Mouse (Mus musculus) heart, adult 9 months (tissue): ENCODE measurements around the gene Rnf144a.

Experiments used
- DNase-seq, 2 experiments: peaks; one replicate each; pipeline ENCODE4 v3.0.0; 2022; ENCODE audit warnings: low spot score in 2 of 2

Rnf144a gene

DNA sequence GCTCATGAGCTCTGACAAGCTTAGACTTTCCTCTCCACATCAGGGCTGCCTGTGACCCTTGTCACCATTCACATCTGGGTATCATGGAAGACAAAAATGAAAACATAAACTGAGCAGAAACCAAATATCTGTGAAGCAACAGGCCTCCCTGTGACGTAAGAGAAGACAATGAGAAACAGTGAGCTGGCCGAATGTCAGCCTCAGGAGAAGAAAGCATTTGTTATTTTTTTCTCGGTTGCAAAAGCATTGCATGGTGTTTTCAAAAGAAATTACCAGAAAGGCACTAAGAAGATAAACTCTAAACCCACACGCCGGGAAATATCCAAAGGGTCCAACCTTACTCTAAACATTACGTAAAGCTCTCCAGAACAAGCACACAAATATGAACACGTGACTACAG, 41.3 kb downstream of the Rnf144a start:
- no peak for DNase-seq

DNA sequence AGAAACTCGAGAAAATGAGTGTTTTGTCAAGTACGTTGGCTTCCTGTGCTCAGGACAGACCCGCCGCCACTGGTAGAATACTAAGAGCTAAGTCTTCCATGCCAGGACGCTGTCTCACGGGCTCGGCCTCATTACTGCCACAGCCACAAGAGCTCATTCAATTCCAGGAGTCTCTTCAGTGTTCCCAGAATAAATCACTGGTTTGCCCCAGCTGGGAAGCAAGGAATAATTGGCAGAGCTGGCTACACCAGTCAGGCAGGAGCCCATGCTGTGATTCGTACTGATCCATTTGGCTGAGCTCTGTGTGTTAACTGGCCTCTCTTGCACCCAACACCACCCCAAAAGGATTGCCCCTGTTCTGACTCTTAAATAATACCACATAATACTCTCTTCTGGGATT, 45.0 kb downstream of the Rnf144a start:
- no peak for DNase-seq

DNA sequence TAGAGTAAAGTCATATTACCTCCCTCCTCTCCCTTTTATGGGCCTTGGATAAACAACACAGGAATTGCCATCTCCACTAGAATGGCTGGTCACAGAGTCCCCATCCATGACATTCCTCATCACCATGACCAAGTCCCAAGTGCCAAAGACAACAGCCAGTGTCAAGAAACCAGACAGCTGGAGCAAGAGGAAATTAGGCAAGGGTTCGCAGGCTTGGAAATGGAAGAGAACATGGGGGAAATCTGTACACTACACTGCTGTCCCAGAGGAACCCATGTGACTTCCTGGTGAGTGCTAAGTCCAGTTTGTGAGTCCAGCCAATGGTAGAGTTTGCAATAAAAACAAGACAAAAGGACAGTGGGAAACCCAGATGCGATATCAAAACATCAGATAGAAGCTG, 47.7 kb downstream of the Rnf144a start:
- peak; percentile 75 to 87 for DNase-seq

DNA sequence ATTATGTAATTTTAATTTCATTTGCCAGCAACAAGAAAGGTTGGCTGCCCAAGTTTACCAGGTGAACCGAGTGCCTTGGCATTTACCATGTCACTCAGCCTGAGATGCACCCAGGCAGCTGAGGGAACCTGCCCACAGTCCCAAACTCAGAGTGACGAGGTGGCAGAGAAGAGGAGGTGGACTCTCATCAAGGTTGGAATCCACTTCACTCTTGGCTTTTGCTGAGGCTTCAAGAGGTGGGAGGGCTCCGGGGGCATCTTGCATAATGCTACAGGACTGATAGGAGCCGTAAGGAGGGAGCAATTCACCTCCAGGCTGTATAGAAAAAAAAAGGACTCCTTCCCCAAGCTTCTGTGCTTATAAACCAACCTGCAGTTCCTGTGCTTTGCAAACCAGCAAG, 48.7 kb downstream of the Rnf144a start:
- DNase-seq: no peak

DNA sequence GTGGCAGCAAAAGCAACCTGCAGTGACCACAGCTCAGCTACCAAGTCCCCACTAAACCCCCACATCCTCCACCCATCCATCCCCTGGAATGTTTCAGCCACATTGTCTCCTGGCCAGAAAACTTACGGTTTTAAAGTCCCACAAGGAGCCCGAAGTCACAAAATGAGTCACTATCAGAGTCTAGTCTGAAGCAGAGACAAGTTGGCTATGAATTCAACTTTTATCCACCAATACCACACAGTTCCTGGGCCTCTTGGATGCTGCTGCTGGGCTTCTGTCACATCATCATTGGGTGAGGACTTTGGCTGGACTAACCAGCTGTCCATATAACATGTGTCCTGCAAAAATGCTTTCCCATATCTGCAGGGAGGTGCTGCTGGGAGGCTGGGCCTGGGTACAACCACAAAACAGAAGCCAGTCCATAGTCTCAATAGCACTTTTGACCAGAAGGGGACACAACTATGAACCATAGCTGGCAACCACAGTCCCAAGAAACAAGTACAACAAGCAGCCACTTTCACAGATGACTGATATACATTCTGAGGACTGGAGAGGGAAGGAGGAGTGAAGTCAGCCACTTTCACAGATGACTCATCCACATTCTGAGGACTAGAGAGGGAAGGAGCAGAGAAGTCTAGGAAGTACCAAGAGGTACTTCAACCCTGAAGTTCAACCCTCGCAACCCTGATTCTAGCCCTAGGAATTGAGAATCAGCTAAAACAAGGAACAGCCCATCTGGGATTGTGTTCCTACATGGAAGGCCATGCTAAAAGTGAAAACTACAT, 49.3 kb downstream of the Rnf144a start:
- DNase-seq: no peak

DNA sequence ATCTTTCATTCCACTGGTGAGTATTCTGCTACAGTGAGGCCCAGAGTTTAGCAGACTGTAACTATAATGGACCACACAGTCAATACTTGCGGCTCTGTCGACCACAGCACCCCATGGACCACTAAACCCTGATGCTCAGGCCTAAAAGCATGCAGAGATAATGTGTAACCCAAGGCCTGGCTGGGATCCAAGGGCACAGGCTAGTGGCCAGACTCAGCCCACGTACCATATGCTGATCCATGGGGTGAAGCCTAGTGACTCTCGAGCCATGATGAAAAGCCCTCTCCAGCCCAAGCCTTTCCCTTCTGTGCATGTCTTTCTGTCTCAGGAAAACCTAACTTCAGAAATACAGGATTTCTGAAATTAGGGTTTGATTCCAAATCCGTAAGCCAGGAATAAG, 50.2 kb downstream of the Rnf144a start:
- DNase-seq: no peak

DNA sequence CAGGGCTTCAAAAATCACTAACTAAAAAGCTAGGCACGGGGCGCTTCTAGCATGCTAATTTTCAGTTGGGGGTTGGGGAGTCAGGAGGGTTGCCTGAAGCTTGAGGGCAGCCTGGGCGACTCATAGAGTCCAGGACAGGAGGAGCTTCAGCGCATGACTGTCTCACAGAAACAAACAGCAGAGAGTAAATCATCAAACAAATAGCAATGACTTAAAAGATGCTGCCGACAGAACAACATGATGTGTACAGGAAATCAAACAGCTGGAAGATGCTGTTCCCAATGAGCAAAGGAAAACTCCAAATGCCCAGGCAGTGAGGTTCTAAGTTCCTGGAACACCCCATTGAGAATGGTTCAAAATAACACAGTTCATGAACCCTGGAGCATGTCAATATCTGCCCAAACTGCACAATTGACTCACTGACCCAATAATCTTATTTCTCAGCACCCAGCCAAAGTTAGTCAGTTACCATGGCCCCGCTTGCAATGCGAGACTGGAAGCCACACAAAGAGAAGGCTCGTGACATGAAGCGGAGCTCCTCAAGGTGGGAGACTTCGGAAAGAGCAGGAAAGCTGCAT, 54.0 kb downstream of the Rnf144a start:
- no peak for DNase-seq

DNA sequence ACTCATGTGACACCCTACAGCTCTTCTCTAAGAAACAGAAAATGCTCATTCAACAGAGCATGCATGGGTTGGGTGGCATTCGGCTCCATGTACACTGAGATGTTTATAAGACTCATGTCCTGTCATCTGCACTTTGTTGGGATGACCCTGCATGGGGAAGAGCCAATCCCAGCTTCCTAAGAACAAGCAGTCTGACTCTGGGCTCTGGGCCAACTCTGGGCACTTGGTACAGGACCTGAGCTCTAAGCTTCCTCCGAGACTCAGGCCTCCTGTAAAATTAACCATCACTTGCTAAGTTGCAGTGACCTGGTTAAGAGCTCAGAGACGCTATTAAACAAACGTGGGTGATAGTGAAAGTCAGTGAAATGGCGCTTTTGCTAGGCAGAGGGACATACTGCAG, 55.2 kb downstream of the Rnf144a start:
- DNase-seq: no peak

DNA sequence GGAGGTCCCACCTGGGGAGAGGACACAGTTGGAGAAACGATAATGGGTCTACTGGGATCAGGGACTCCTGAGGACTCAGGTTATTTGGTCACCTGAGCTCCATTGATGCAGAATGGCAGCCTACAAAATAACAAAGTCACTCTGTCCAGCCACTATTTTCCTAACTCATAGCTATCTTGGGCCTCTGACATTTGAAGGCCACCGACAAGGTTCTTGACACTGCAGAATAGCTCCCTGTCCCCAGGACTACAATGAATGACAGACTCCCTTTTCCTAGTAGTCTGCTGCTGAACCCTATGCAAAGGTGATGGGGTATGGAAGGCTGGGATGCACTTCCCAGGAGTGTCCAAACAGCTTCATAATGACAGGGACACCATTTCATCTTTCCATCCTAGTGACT, 55.8 kb downstream of the Rnf144a start:
- DNase-seq: no peak

DNA sequence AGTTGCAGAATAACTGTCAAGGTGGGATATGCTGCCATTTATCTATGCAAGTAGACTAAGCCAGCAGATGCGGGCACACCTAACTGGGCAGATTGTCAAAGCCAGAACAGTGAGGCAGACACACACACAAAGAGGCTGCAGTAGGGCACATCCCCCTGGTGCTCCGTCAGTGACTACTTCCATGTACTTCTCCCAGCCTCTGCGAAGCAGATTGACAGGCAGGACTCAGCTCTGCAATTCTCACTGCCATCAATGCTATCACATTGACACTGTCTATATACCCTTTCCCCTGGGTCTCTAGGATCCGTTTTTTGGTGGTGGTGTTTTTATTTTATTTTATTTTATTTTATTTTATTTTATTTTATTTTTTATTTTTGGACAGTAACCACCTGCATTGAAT, 57.8 kb downstream of the Rnf144a start:
- no peak for DNase-seq

DNA sequence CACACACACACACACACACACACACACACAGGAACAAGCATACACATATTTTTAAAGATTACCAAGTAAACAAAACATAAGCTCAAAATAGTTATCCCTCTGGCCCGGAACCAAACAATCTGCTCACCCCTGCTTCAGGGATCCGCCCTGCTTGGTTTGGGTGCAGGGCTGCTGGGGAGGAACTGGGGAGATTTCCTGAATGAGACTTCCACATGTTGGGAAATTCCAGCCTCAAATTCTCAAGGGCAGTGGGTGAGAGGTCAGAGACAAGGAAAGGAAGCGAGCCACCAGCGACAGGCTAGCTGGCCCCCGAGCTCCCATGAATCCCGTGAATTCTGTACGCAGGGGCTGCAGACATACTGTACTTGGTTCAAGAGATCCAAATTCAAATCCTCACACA, 58.9 kb downstream of the Rnf144a start:
- DNase-seq: peak; percentile 84 to 89

DNA sequence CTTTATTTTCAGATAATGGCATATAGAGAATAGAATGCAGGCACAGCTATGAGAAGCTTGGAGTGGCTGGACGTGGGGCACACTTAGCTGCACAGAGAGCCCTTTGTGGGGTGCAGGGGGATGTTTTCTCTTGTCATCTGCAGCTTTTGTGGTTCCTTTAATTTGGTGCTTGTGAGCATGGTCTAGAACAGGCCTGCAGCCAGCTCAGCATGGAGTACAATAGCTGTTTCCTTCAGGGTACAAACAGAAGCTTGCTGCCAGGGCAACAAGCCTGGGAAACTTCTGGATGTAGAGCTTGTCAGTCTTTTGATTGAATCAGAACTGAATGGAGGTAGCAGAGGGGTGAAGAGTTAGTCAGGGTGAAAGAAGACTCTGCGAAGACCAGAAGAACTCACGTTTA, 63.7 kb downstream of the Rnf144a start:
- DNase-seq: no peak

DNA sequence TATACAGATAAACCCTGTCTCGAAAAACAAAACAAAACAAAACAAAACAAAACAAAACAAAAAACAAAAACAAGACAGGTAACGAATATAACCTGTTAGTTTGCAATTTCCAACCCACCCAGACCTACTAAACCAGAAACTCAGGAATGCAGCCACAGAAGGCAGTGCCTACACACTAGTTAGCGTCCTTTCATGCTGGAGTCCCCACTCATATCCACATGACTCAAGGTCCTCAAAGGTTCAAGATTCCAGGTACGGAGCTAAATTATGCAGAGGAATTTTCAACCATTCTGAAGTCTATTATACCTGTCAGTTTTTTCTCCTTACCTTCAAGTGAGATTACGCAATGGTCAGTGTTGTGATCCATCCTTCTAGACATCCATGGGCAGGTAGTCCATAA, 70.6 kb downstream of the Rnf144a start:
- no peak for DNase-seq

DNA sequence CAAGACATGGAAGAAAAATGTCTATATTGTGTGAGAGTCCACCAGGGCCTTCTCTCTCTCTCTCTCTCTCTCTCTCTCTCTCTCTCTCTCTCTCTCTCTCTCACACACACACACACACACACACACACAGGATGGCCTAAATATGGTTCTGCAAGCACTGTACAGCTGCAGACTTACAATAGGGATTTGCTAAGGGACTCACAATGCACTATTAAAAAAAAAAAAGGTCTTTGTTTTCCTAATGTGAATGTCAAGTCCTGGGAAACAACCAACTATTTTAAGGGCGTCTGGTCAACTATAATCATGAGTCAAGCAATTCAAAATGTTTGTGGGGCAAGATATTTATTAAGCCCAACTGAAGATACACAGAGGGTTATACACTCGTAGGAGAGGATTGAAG, 71.9 kb downstream of the Rnf144a start:
- no peak for DNase-seq

DNA sequence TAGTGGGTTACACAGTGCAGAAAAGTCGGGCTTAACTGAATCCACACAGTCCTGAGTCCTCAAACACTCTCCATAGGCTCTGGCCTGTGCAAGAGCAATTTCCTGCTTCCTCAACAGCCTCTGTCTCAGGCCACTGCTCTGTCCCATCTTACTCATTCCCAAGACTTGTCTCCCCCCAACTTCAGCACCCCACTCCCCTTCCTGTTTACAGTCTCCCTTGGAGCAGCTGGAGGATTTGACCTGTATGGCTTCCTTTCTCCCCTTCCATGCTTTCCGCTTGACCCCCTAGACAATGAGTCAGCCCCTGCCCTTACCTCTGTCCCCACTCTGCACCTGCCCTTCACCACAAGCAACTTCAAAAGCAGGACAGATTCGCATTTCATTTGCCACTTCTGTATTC, 72.4 kb downstream of the Rnf144a start:
- DNase-seq: no peak

DNA sequence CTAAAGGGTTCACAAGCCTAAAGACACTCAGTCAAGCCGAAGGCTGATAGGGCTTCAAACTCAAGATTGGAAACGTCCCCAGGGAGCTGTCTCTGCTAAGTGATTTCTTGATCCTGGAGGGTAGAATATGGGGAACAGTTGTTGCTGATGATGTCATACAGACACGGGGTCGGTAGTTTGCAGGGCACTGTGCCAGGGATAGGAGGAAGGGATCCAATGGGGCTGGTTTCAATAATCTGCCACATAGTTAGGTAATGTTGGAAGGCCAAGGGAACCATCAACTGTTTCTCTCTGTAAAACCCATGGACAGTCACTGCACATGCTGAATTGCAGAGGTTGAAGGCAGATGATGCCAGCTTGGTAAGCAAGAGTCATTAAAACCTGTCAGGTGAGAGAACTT, 73.0 kb downstream of the Rnf144a start:
- no peak for DNase-seq

DNA sequence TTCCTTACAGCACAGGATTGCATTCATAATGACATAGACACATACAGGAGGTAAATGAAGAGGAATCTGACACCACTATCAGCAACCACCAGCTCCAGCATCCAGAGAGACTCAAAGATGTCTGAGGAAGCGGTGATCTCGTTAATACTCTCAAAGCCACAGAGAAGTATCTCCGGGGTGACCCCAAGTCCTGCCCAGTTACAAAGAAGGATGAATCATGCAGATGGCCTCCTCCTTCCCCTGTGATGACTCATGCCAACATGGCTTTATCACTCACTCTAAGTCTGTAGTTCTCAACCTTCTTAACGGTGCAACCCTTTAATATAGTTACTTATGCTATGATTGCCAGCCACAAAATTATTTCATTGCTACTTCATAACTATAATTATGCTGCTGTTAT, 74.4 kb downstream of the Rnf144a start:
- no peak for DNase-seq

DNA sequence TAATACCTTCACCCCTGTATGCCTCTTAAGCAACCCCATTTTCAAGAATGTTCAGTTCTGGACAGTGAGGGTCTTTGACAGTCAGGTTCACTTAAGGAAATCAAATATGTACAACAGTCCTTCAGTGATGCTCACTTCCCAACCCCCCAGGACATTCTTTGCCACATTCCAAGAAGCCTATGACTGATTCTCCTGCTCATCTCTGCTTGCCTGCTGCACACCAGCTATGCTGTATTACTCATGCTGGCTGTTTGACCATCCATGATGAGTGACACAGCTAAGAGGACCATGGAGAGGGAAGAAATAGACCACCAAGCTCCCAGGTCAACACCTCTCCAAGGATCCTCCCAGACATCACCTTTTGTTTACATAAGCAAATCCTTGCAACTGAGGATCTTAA, 75.2 kb downstream of the Rnf144a start:
- DNase-seq: no peak

DNA sequence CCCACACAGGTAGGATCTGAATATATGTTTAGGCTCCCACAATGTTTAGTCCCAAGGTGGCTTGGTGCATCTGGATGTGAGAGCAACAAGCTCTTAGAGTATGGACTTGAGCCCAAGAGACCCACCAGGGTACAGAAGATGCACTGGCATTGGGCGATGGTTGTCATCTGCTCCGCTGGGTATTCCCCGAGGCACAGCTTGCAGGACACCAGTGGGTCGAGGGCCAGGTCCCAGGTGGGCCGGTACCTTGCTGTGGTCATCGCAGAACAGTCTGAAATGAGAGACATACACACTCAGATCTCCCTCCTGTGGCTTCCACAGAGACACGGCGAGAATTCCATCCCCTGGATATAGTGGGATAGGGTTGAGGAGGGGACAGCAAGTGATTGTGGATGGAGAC, 75.9 kb downstream of the Rnf144a start:
- no peak for DNase-seq

DNA sequence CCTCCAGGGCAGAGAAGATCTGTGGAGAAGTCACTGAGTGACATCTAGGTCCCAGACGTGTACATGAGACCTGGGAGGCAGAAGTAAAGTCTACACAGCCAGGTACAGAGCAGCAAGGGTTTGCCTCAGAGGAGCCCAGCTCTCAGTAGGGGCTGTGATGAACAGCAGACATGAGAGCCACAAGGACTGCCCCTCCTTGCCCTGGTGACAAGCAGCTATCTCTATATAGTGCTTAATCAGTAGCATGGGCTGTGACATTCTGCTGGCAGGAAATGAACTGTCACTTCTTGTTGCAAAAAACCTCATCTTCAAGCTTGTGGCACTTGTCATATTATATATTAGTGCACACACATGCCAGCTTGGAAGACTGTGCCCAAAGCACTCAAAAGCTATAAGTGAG, 81.4 kb downstream of the Rnf144a start:
- DNase-seq: no peak

DNA sequence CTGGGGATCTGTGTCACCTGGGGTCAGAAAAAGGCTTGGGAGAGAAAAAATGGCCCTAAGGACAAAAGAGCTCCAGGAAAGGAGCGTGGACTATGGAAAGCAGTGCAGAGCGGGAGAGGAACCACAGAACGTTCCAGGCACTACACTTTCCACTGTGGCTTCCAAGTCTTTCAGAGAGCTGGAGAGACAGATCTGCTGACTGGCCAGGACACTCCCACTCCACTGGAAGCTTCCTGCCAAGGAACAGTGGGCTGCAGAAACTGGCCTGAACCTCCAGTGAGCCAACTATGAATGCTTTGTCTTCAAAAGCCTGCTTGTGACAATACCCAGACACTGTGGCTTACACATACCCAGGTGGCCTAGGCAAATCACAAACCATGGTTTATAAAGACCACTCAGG, 84.0 kb downstream of the Rnf144a start:
- DNase-seq: peak; percentile 75 to 79

DNA sequence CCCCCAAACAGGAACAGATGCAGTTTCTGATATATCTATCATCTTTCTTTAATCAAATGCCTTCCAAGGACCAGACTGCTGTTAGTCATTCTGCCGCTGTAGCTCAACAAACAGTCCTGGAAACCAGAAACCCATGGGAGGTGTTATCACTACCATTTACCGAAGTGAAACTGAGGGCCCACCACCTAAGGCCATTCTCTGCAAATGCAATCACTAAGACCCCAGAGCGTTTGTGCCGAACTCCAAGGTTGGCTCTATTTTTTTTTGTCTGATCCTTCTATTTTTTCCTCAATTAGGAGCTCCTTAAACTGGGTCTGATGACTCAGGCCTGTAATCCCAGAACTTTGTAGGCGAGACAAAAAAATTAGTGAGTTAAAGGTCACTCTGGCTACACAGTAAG, 85.3 kb downstream of the Rnf144a start:
- no peak for DNase-seq

DNA sequence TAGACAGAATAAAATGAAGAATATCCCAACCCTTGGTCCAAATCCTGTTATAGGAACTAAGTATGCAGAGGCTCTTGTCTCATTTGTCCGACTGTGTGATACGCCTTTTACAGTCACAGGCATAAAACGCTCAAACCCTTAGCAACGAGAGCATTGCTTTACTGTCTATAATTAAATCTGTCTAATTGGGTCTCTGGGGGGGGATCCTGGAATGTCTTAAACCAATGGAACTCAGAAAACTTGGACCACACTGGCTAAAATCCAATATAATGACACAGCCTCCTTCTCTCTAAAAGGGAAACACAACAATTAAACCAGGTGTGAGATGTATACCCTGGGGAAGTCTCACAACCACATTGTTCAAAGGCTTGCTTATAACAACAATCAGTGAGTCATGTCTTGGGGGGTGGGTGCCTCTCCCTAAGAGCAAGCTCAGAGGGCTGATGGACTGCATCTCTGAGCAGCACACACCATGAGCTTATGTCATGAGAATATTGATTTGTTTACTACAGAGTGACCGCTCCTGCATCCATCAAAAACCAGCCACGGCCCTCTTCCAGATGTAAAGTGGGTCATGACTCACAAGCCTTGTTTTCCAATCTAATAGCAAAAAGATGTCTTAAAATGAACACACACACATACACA, 85.9 kb downstream of the Rnf144a start:
- no peak for DNase-seq
